Mouse (Mus musculus): ENCODE results near the gene Gpi1.
A peak's percentile ranks its signal among the peaks of the same experiment; 100 is the strongest.
"Not testable (repeated sequence)": the region's sequence is repeated elsewhere in the genome, so short reads cannot be mapped to it uniquely, and the experiment has no call there.

The Gpi1 gene

DNA sequence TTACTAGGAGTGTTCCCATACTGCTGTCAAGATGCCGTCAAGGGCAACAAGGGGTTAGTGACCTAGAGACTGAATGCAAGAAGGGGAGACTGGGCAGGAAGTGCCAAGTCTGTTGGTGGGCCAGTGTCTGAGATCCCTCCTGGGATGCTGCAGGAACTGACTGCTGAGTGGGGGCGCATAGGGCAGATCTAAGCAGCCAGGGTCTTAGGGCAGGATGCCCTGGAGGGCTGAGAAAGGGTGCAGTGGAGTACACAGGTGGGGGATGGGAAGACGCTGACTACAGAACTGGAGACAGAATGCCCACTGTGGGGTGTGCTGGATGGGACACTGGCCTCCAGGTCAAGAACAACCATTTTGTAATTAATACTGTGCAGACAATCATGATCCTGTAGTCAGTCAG, 46.3 kb downstream of the Gpi1 start:
- no peak for DNase-seq (ENCODE audit: low spot score)

DNA sequence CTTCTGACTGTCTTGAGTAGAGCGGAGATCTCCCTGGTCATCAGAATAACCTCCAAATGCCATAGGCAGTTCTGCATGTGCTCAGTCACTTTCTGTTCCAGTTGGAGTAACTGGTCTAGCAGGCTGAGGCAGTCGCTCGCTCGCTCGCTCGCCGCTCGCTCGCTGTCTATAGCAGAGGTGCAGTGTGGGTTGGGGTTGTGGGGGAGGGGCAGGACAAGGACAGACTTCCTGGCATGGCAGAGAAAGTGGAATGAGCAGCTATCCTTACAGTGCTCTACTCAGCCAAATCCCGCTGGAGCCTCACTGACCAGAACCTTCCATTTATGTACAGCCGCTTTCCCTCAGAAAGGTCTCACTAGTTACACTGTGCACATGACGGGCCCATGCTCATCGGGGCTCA, 46.8 kb downstream of the Gpi1 start:
- DNase-seq (ENCODE audit: low spot score) = no peak

DNA sequence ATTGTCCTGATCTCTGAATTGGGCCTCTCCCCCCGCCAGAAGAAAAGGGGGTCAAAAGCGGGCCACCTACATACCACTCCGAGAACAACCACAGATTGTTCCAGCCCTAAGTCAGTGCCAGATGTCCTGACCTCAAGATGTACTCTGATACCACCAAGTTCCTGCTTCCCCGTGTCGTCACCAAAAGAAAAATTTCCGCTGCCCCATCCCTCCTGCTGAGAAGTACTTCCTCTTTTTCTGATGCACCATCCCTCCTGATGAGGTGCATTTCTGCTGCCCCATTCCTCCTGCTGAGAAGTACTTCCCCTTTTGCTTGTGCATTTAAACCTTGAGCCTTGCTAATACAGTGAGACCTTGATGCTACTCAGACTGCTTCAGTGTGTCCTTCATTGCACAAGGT, 53.9 kb downstream of the Gpi1 start:
- not testable (repeated sequence) for DNase-seq (ENCODE audit: low spot score)

DNA sequence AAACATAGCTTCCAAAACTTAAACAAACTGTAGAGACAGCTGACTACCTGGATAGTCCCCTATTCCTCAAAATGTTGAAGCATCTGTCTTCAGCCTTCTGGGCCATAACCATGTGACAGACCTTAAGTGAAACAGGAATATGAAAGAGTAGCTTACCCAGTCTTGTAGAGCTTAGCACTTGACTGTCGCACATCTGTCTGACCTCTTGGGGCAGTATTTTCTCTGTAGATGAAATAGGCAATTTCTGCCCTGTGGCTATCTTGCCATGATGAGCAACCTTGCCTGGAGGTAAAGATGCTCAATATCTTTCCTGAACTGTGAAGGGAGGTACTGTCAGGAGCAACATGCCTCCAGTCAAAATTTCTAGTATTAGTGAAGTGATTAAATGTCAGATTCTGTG, 57.9 kb downstream of the Gpi1 start:
- DNase-seq (ENCODE audit: low spot score) = no peak

DNA sequence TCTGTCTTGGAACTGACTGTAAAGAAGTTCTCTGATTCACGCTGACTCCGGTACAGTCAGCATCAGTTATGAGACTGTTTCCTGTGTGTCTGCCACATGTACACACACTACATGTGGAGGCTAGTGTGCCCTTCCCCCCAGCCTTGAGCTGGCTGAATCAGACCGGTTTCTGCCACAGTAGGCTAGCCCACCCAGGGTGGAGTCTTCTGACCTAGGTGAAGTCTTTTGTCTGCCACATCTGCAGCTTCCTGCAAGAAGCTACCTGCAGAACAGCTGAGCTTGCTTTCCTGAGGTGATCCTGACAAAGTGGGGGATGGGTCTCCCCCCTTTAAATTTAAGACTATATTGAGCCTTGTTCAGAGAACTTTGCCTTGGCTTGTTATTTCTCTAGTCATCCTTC, 60.7 kb downstream of the Gpi1 start, which contains the start of gene Uba2:
TSS of gene Uba2 (minus strand) at position 146 of the 400 bp plus-strand sequence.
- no peak for DNase-seq (ENCODE audit: low spot score)

DNA sequence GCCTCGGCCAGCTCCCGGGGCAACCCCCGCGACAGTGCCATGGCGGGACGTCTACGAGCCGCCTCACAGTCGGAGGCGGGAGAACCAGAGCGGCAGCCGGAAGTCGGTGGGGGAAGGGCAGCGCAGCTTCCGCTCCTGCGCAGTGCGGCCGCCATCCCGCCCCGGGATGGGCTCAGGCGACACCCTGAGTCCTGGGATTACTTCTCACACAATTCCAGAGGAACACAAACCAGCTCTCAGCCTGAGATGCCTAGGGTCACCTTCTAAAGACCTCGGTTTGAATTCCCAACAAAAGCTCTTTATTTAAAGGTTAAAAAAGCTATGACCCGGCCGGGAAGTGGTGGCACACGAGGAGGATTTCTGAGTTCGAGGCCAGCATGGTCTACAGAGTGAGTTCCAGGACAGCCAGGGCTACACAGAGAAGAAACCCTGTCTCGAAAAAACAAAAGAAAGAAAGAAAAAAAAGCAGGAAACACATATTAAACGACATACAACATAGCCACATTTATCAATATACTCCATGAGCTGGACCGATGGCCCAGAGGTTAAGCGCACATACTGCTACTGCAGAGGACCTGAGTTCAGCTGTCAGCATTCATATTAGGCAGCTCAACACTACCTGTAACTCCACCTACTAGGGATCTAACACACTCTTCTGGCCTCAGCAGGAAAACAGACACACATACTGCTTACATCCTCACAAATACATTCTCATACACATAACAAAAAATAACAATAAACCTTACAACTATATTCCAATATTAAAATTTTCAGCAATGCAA, 61.5 kb downstream of the Gpi1 start:
- DNase-seq (ENCODE audit: low spot score) = peak; percentile 96

DNA sequence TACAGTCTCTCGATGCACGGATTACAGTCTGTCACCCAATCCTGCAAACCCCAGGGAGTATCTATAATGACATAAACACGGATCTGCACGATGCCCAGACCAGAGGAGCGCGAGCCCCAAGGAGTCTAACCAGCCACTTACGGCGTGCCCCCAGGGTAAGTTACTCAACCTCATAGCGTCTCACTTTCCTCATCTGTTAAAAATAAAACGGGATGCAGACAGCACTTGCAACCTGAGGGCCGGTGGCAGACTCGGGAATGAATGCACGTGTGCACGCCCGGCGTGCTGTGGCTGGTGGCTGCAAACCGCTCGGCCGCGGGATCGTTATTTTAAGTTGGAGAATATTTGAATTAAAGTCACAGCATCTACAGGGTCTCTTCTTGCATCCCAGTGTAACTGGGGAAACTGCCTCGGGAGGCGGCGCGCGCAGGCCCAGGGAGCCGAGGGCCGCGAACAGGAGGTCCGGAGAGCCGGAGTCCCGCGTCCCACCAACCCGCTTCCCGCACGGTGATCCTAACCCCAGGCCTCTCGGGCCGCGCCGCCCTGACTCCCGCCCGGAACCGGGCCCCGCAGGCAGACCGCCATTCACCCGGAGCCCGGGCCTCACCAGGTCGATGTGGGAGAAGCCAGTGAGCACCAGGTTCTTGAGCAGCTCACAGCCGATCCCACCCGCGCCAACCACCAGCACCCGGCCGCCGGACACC, 62.2 kb downstream of the Gpi1 start:
- peak; percentile 44 for DNase-seq (ENCODE audit: low spot score)

DNA sequence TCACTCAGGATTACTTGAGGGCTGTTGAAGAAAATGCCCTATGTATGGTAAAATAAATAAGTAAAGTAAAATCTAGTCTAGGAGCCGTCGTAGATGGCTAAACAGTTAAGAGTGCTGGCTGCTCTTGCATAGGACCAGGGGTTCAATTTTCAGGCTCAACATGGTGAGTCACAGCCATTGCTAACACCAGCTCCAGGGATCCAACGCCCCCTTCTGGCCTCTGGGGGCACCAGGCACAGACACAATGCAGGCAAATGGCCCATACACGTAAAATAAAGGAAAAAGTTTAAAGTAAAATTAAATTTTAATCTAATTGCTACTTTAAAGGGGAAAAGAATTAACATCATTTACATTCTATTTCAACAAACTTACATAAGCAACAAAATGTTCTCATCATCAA, 63.3 kb downstream of the Gpi1 start:
- peak; percentile 62 for DNase-seq (ENCODE audit: low spot score)

DNA sequence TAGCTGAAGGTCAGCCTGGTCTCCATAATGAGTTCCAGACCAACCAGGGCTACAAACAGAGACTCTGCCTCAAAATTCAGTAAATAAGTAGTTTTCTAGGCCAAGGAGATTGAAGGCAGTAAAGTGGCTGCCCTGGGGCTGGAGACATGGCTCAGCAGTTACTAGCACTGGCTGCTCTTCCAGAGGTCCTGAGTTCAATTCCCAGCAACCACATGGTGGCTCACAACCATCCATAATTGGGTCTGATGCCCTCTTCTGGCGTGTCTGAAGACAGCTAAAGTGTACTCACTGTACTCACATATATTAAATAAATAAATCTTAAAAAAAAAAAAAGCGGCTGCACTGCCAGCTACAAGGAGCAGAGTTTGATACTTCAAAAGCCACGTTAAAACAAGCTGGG, 64.1 kb downstream of the Gpi1 start:
- DNase-seq (ENCODE audit: low spot score) = no peak

DNA sequence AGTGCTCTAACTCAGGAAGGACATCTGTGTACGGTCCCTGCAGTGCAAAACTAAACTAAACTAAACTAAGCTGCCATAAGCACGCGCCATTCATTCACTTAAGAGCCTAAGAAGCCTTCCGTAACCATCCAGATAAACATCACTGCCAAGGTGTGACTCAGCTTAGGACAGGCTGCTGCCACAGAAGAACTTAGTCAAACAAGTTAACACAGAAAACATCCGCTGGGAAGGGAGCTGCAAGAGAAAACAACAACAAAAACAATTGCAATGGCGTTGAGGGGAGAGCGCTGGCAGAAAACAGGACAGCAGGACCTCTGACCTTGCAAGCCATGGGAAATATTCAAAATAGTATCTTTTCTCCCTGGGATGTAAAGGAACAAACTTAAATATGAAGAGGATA, 65.5 kb downstream of the Gpi1 start:
- no peak for DNase-seq (ENCODE audit: low spot score)

DNA sequence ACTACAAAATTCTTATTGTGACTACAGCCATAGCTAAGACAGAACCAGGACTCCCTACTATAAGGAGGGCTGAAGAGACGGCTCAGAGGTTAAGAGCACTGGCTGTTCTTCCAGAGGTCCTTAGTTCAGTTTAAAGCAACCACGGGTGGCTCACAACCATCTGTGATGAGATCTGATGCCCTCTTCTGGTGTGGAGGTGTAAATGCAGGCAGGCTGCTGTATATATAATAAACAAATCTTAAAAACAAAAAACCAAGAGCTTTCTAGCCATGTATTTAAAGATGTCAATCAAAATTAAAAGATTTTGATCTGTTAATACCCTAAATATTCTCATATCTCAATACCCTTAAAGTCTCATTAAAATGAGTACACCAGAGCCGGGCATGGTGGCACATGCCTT, 71.0 kb downstream of the Gpi1 start:
- DNase-seq (ENCODE audit: low spot score) = no peak

DNA sequence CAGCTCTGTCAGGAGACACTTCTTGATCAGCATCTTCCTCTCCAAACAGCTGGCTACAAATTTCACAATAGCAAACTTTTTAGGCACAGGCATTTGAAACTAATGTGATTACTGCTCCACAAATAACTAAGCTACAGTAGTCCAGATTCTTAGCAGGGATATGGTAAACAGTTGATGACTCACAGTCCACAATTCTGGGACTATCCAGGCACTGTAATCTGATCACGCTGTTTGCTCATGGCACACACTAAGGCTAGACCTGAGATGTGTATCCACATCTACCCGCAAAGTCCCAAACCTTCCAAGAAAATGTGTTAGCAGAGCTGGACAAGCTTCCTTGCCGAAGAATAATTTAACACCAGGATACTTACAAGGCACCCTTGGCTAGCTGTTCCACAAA, 72.1 kb downstream of the Gpi1 start:
- no peak for DNase-seq (ENCODE audit: low spot score)

All from embryo, embryonic 10 days (tissue).